Mouse (Mus musculus) midbrain, embryonic 14.5 days (tissue): Measurements from ENCODE around the gene Kpna6. TPM values are rescaled to one million over a fixed set of nuclear protein-coding genes. Genes with fewer than 3 reads are reported as not detected.

Experiments
- ATAC-seq: fragments of 200-750 bp; cut with Nextera tagmentation; 2 replicates; pipeline ENCODE4 v1.8.0; 2017; ENCODE audit warnings: moderate number of reproducible peaks, moderate library complexity; ENCODE audit not compliant: low FRiP score, low TSS enrichment
- DNase-seq: peaks from one replicate; pipeline ENCODE4 v3.0.0-alpha.2; 2015
- H3K27ac ChIP-seq: fragments of 300-500 bp; sonication (generic); replicated peaks from 2 replicates; pipeline ENCODE4 v1.5.1; 2014; ENCODE audit warnings: mild to moderate bottlenecking, low read depth, low read length, moderate library complexity
- H3K27me3 ChIP-seq: fragments of 300-500 bp; sonication (generic); 2 replicates; pipeline ENCODE4 v1.6.1; 2014; ENCODE audit warnings: low read length, control low read depth, mixed read lengths; ENCODE audit not compliant: control insufficient read depth, insufficient read depth
- H3K36me3 ChIP-seq: fragments of 300-500 bp; sonication (generic); 2 replicates; pipeline ENCODE4 v1.6.1; 2014; ENCODE audit warnings: low read length, control low read depth; ENCODE audit not compliant: control insufficient read depth, insufficient read depth
- H3K4me1 ChIP-seq: fragments of 300-500 bp; sonication (generic); 2 replicates; pipeline ENCODE4 v1.6.1; 2014; ENCODE audit warnings: mild to moderate bottlenecking, antibody characterized with exemption, low read length, control low read depth; ENCODE audit not compliant: control insufficient read depth, insufficient read depth
- H3K4me2 ChIP-seq: fragments of 300-500 bp; sonication (generic); 2 replicates; pipeline ENCODE4 v1.6.1; 2014; ENCODE audit warnings: mild to moderate bottlenecking, low read length, moderate library complexity
- H3K4me3 ChIP-seq: fragments of 300-500 bp; sonication (generic); replicated peaks from 2 replicates; pipeline ENCODE4 v1.5.1; 2014; ENCODE audit warnings: low read depth, low read length
- H3K9ac ChIP-seq: fragments of 300-500 bp; sonication (generic); replicated peaks from 2 replicates; pipeline ENCODE4 v1.6.1; 2014; ENCODE audit warnings: mild to moderate bottlenecking, low read length, moderate library complexity
- H3K9me3 ChIP-seq: fragments of 300-500 bp; sonication (generic); 2 replicates; pipeline ENCODE4 v1.6.1; 2016; ENCODE audit warnings: low read length, control low read depth, mixed read lengths; ENCODE audit not compliant: control insufficient read depth
- WGBS: fragments of 180-500 bp; shearing (Covaris S2); extraction: QIAGEN DNeasy Blood & Tissue Kit; methylation state at CpG from one replicate; pipeline ENCODE4 v1.1.7; 2014; 5-methylcytosine and 5-hydroxymethylcytosine counted together
- polyA plus RNA-seq: library from polyadenylated mRNA; unstranded; fragments of >200 nt; fragmentation: Nextera tagmentation; extraction: Ambion mirVana; gene quantifications from 2 replicates; pipeline ENCODE4 v1.2.1, GENCODE M21; 2014

Gene Kpna6
- polyA plus RNA-seq, 1 experiment from 2014 or later, result 17.1 TPM

GRCm38 (mm10) chr4:129618031-129618430 lies 54.5 kb downstream of the Kpna6 start:
- Histone ChIP-seq H3K9ac (no peak overlapping the region), H3K27ac (peak overlapping the region; percentile 91; the same call in 1 of the 2 replicates), H3K4me2 (peak overlapping the region; percentile 81), H3K27me3 (no peaks in the 10 kb centered on the region), H3K4me3 (peak overlapping the region; percentile 58), H3K4me1 (peaks cover 25% of the 10 kb centered on the region), H3K9me3 (no peaks in the 10 kb centered on the region), H3K36me3 (peaks cover 14% of the 10 kb centered on the region; the same call in 1 of the 2 replicates)
- ATAC-seq (no peak), DNase-seq (no peak)
- WGBS, result 97% methylated on average over 5 of the region's 5 CpGs

- Histone ChIP-seq H3K9me3 (no peaks in the 10 kb centered on the region), H3K9ac (no peak overlapping the region), H3K36me3 (peaks cover 14% of the 10 kb centered on the region; the same call in 1 of the 2 replicates), H3K4me3 (no peak overlapping the region), H3K27me3 (no peaks in the 10 kb centered on the region), H3K4me1 (peaks cover 16% of the 10 kb centered on the region), H3K27ac (no peak overlapping the region), H3K4me2 (no peak overlapping the region)
- DNase-seq (no peak), ATAC-seq (no peak)
- 94% methylated on average over 7 of the region's 7 CpGs for WGBS
Measured at GRCm38 (mm10) chr4:129617121-129617641, 55.4 kb downstream of the Kpna6 start.

- no peak overlapping the region for H3K4me2 ChIP-seq
- H3K27ac ChIP-seq, result no peak overlapping the region
- H3K9ac ChIP-seq, result no peak overlapping the region
- WGBS, result 93% methylated on average over 3 of the region's 3 CpGs
- no peaks in the 10 kb centered on the region for H3K27me3 ChIP-seq
- DNase-seq, result no peak
- H3K36me3 ChIP-seq, result peaks cover 14% of the 10 kb centered on the region; the same call in 1 of the 2 replicates
- H3K9me3 ChIP-seq, result no peaks in the 10 kb centered on the region
- H3K4me1 ChIP-seq, result peaks cover 11% of the 10 kb centered on the region
- H3K4me3 ChIP-seq, result no peak overlapping the region
- ATAC-seq, result no peak
Measured at GRCm38 (mm10) chr4:129616631-129617030, 55.9 kb downstream of the Kpna6 start.

- H3K4me2 ChIP-seq, result no peak overlapping the region
- ATAC-seq (no peak), DNase-seq (no peak)
- peaks cover 8% of the 10 kb centered on the region for H3K4me1 ChIP-seq
- no peak overlapping the region for H3K4me3 ChIP-seq
- H3K27ac ChIP-seq, result no peak overlapping the region
- no peaks in the 10 kb centered on the region for H3K9me3 ChIP-seq
- H3K27me3 ChIP-seq, result no peaks in the 10 kb centered on the region
- peaks cover 14% of the 10 kb centered on the region; the same call in 1 of the 2 replicates for H3K36me3 ChIP-seq
- 88% methylated on average over 9 of the region's 9 CpGs for WGBS
- H3K9ac ChIP-seq, result no peak overlapping the region
Measured at GRCm38 (mm10) chr4:129615801-129616290, 56.7 kb downstream of the Kpna6 start.

GRCm38 (mm10) chr4:129614093-129614492 lies 58.5 kb downstream of the Kpna6 start, which contains the start of gene Dcdc2b:
Gene Dcdc2b (minus strand): TSS chr4:129614257.
- 87% methylated on average over 6 of the region's 6 CpGs for WGBS
- H3K4me2 ChIP-seq, result no peak within 1 kb of the TSS
- ATAC-seq (no peak), DNase-seq (peak; percentile 30)
- H3K36me3 ChIP-seq, result peaks cover 25% of the 10 kb centered on the region
- no peaks in the 10 kb centered on the region for H3K27me3 ChIP-seq
- H3K4me3 ChIP-seq, result no peak within 1 kb of the TSS
- no peak within 1 kb of the TSS for H3K27ac ChIP-seq
- no peaks in the 10 kb centered on the region for H3K9me3 ChIP-seq
- H3K9ac ChIP-seq, result no peak within 1 kb of the TSS
- H3K4me1 ChIP-seq, result peaks cover 8% of the 10 kb centered on the region

- Histone ChIP-seq H3K36me3 (peaks cover 35% of the 10 kb centered on the region), H3K9me3 (no peaks in the 10 kb centered on the region), H3K4me3 (no peak overlapping the region), H3K9ac (no peak overlapping the region), H3K4me2 (no peak overlapping the region), H3K4me1 (no peaks in the 10 kb centered on the region), H3K27me3 (no peaks in the 10 kb centered on the region), H3K27ac (no peak overlapping the region)
- DNase-seq (no peak), ATAC-seq (no peak)
- 80% methylated on average over 4 of the region's 4 CpGs for WGBS
Measured at GRCm38 (mm10) chr4:129610472-129610871, 62.1 kb downstream of the Kpna6 start.

- Histone ChIP-seq H3K4me2 (no peak overlapping the region), H3K4me1 (no peaks in the 10 kb centered on the region), H3K4me3 (no peak overlapping the region), H3K9me3 (no peaks in the 10 kb centered on the region), H3K27ac (no peak overlapping the region), H3K36me3 (peaks cover 38% of the 10 kb centered on the region), H3K9ac (no peak overlapping the region), H3K27me3 (no peaks in the 10 kb centered on the region)
- WGBS, result 87% methylated on average over 4 of the region's 4 CpGs
- DNase-seq (no peak), ATAC-seq (no peak)
Measured at GRCm38 (mm10) chr4:129610026-129610425, 62.5 kb downstream of the Kpna6 start.

GRCm38 (mm10) chr4:129609139-129609631 lies 63.4 kb downstream of the Kpna6 start:
- WGBS, result 84% methylated on average over 12 of the region's 12 CpGs
- ATAC-seq (no peak; the same call in 1 of the 2 replicates), DNase-seq (no peak)
- Histone ChIP-seq H3K4me1 (no peaks in the 10 kb centered on the region), H3K27me3 (no peaks in the 10 kb centered on the region), H3K4me3 (no peak overlapping the region), H3K27ac (no peak overlapping the region), H3K36me3 (peaks cover 45% of the 10 kb centered on the region), H3K9ac (no peak overlapping the region), H3K4me2 (no peak overlapping the region), H3K9me3 (no peaks in the 10 kb centered on the region)

- peak overlapping the region; percentile 67 for H3K27ac ChIP-seq
- WGBS, result 34% methylated on average over 7 of the region's 7 CpGs
Measured at GRCm38 (mm10) chr4:129608426-129609025, 64.0 kb downstream of the Kpna6 start.

More at GRCm38 (mm10) chr4:129608426-129609025, 64.0 kb downstream of the Kpna6 start:
- H3K4me2 ChIP-seq, result no peak overlapping the region
- DNase-seq (peak; percentile 93), ATAC-seq (peak; percentile 81; the same call in 1 of the 2 replicates)
- no peaks in the 10 kb centered on the region for H3K27me3 ChIP-seq
- no peak overlapping the region for H3K9ac ChIP-seq
- H3K4me1 ChIP-seq, result no peaks in the 10 kb centered on the region
- no peaks in the 10 kb centered on the region for H3K9me3 ChIP-seq
- peaks cover 52% of the 10 kb centered on the region for H3K36me3 ChIP-seq
- H3K4me3 ChIP-seq, result no peak overlapping the region
